Mouse (Mus musculus): ENCODE data around the gene Pikfyve.
A peak's percentile ranks its signal among the peaks of the same experiment; 100 is the strongest.
"Not testable (repeated sequence)": the region's sequence is repeated elsewhere in the genome, so short reads cannot be mapped to it uniquely, and the experiment has no call there.

Gene Pikfyve

DNA sequence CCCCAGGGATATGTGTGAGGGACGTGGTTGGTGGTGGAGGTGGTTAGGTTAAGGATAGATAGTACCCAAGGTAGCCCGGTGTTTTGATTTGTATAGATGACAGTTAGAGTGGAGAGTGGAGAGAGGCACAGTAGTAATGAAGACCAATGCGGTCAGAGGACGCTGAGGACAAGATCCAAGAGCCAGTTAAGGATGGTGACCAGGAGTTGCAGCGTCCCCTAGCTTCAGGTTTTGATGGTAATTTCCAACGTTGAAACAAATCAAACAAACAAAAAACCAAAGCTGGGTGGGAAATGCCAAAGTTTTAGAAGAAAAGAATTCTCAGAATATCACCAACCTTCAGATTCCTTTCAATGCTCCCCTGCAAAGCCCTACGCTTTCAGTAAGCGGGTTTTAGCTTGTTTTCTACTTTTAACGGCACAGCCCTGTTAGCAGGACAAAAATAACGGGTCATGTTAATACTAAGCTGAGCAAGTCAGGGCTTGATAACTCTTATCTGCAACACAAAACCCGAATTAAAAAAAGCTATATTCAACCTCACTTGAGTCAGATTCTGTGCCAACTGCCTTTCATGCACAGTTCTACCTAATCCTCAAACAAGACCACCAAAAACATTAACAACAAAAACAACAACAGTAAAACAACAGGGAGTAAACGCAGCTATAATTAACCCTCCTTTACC is 818 bp upstream of the Pikfyve start:
- DNase-seq = no peak

GRCm38 (mm10) chr1:65187074-65187430 is 569 bp downstream of the Pikfyve start:
- no peak for DNase-seq

DNA sequence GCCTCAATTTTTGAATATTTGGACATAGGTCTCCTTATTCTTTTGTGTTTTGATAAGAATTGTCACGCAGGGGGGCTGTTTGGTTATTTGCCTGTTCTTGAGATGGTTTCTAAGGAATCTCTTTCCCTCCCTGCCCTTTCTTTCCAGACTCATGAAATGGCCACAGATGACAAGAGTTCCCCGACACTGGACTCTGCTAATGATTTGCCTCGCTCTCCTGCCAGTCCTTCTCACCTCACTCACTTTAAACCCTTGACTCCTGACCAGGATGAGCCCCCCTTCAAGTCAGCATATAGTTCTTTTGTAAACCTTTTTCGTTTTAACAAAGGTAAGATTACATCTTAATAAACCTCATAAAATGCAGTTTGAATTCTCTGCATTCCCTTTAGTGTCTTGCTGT is 3.7 kb downstream of the Pikfyve start:
- no peak for DNase-seq

DNA sequence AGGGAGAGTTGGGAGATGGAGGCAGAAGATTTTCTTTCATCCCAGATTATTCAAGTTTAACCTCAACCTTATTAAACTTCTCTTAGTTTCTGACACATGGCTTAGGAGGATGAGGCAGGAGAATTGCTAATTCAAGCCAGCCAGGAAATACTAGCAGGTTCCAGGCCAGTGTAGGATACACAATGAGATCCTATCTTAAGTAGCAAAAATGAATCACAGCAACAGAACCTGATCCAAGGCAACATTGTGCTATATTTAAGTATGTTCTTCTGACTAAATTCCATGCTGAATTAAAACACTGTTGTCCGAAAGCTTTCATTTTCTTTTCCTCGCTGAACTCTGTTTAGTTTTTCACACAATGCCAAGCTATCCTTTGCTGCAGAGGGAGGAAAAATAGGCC is 6.7 kb downstream of the Pikfyve start:
- DNase-seq = no peak

DNA sequence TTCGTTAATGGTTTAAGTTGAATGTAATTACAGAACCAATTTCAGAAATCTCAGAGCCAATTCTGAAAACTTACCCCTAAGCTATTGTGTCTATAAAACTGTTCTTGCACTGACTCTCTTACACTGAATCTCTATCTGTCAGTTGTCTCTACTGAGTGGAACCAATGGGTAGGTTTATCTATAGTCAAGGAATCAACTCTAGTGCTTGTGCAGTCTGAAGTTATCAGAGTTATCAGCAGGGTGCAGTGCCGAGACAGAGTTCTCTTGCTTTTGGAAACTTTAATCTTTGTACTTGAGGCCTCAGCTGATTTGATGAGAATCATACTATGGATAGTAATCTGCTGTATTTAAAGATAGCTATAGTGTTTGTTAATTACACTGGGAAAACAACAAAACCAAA is 11.9 kb downstream of the Pikfyve start:
- no peak for DNase-seq

DNA sequence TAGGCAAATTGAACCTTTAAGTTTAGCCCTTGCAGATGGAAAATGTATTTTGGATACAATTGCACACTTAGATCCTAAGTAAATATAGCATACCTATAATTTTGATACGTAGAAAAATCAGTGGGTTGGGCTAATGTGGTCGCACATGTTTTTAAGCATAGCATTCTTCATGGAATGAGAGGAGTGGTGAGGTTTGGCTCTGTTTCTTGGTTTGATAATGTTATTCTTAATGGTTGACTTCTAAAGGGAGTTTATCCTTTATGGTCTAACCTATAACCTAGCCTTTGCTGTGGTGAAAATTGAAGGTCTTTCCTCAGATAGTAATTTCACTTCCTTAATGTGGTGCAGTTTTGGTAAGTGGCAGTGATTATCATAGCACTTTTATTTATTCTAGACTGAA is 12.4 kb downstream of the Pikfyve start:
- no peak for DNase-seq

DNA sequence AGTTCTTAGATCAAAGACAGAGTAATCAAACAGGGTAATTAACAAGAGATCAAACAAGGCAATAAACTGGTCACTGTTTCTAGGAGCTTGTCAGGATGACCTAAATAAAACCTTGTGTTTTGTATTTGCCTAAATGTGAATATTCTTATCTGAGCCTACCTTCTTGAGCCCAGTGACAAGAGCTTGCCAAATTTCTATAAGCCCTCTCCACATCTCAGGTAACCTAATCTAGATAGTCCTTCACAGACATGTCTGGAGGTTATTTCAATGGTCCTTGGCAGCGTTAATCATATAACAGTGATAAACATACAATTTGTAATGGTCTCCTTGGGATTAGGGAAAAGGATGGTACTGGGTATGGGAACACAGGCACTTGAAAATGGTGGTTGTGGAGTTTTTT is 17.8 kb downstream of the Pikfyve start:
- DNase-seq = no peak

- no peak for DNase-seq
These were observed 26.7 kb downstream of the Pikfyve start for GRCm38 (mm10) chr1:65213214-65213613.

DNA sequence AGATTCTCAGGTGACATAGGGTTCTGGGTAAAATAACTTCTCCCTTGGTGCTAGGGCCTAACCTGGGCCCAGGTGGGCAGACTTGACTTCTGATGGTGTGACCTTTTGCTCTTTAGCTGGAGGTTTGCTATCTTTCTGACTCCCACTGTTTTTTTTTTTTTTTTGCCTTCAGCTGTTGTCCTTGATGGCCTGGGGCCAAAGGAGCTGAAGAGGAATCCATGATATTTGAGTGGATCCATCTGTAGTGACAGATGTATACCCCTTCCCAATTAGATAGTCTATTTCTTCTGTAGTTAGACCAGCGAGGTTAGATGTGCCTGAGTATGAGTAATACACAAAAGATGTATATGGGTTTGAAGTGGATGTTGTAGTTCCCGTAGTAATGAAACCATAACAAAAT is 31.1 kb downstream of the Pikfyve start:
- DNase-seq = no peak

- no peak for DNase-seq
These were observed 31.5 kb downstream of the Pikfyve start for GRCm38 (mm10) chr1:65217972-65218371.

- no peak for DNase-seq
These were observed 37.2 kb downstream of the Pikfyve start for GRCm38 (mm10) chr1:65223654-65224053.

DNA sequence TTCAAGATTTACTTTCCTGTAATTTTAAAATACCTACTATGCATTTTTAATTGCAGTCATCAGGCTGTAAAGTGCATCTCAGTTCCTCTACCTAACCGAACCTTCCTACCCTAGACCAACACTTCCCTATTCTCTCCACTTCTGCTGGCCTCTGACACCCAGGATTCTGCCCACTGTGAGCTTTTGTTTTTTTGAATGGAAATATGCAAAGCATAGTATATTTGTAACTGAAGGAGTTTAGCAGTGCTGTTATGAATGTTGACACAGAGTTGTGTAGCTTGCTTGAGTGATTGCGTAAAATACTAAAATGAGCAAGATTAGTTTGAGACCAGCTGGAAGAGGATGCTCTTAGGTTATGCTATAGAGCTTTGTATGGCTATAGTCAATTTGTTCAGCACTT is 41.2 kb downstream of the Pikfyve start:
- DNase-seq = no peak

DNA sequence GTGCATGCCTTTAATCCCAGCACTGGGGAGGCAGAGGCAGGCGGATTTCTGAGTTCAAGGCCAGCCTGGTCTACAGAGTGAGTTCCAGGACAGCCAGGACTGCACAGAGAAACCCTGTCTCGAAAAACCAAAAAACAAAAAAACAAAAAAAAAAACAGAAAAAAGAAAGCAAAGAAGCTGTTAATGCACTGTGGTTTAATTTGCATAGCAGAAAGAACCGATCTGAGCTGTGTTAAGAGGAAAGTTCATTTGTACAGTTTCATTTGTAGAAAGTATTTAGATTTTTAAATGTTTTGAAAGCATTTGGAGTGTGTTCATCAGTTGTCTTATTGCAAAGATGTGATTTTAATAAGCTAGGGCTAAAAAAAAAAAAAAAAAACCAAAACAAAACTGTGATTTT is 43.3 kb downstream of the Pikfyve start:
- DNase-seq = not testable (repeated sequence)

DNA sequence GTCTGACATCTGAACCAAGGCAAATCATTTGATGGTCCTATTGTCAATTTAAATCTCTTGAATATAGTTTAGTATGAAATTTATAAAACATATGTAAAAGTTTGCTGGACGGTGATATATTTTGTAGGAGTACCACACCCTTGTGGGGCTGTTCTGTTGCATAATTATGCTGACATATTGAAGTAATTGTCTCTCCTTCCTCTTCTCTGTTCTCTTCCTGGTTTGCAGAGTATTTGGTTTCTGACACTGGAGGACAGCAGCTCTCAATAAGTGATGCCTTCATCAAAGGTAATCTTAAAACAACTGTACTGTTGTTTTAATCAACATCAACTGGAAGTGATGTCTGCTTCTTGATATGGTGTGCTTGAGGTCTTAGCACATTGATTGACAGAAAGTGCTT is 44.1 kb downstream of the Pikfyve start:
- no peak for DNase-seq

GRCm38 (mm10) chr1:65237712-65238111 is 51.2 kb downstream of the Pikfyve start:
- no peak for DNase-seq

GRCm38 (mm10) chr1:65245637-65246036 is 59.2 kb downstream of the Pikfyve start:
- DNase-seq = no peak

DNA sequence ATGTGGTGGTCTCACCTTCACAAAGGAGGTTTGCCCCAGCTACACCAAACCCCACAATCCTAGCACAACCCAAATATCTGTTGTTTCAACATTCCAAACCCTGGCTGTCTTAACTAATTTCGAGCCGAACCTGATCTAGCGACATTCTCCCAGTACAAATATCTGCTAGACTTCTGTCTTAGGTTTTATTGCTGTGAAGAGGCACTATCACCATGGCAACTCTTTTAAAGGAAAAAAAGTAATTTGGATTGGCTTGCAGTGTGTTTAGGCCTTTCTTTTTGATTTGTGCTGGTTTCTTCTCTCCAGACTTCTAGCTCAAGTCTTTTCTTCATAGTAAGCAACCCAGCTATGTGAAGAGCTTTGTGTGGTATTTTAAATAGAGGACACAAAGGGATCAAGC is 94.0 kb downstream of the Pikfyve start:
- DNase-seq = no peak

DNA sequence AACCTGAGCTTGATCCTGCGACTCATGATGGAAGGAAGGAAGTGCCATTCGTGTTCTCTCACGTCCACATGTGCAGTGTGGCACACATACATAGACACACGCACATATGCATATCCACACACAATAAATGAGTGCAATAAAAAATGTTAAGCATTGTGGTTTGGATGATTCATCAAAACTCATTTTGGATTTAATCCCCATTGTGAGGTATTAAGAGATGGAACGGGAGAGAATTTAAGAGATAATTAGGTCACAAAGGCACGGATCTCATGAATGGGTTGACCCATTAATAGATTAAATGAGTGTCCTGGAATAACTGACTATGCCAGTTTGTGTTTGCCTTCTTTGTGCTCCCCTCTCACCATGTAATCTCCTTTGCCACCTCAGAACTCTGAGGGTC is 95.3 kb downstream of the Pikfyve start, which contains the start of gene Pth2r:
Gene Pth2r (plus strand): TSS at position 301 of the 400 bp plus-strand sequence.
- no peak for DNase-seq

DNA sequence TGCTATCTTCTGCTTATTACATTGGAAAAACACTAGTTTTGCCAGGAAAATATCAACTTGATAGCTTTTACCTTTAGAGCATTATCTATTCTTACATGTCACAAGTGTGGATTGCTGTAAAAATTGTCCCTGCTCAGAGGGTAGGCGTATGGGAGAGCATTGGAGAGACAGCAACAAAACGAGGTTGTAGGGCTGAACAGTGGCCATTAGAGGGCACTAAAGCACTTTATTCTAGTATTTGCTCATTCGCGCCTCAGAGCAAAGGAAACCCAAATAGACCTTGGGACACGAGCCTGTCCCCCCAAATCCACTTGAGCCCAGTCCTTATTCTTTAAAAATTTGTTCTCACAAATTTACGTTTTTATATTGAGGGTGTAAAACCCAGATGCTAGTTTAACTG is 96.3 kb downstream of the Pikfyve start:
- DNase-seq = peak; percentile 30

DNA sequence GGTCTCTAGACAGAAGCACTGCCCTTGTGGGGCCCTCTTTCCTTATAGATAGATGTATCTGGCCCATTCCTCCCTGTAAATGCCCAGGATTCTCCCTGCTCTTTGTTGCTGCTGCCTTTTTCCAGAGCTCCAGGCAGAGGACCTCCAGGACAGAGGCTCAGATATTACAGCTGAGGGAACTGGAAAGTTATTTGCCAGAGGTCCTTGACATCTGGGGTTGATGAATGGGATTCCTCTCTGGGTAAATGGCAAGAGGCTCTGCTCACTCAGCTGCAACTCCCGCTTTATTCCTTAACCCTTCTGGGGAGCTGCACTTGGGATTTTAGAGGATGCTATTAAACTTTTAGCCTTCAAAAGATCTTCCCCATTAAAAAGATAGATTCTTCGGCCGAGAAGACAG is 122.0 kb downstream of the Pikfyve start:
- DNase-seq = no peak

DNA sequence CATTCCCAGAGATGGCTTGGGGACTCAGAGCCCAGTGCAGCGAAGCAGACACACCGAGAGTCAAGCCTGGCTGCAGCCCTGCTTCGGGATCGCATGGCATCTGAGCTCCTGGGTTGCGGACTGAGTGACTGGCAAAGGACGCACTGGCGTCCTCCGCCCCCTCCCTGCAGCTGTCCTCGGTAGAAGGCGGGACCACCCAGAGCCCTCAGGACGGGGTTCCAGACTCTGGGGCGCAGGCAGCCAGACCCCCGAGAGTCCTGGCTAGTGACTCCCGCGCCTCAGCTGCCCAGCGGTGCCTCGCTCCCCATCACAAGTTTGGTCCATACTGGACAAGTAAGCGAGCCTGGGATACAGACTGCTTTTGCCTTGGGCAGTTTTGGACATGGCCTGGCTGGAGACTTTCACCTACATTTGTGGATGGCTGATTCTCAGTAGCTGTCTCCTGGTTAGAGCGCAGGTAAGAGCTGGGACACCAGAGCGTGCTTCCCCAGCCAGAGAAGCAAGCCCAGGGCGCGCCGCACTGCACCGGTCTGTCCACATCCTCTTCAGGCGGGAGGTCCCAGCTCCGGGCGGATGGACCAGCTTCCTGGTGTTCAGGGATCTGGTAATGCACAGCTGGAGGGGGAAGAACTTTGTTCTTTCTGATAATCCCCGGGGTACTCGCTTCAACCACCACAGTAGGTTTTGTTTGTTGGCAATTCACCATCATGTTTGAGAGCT is 124.9 kb downstream of the Pikfyve start:
- no peak for DNase-seq

GRCm38 (mm10) chr1:65312118-65312517 is 125.6 kb downstream of the Pikfyve start:
- no peak for DNase-seq

DNA sequence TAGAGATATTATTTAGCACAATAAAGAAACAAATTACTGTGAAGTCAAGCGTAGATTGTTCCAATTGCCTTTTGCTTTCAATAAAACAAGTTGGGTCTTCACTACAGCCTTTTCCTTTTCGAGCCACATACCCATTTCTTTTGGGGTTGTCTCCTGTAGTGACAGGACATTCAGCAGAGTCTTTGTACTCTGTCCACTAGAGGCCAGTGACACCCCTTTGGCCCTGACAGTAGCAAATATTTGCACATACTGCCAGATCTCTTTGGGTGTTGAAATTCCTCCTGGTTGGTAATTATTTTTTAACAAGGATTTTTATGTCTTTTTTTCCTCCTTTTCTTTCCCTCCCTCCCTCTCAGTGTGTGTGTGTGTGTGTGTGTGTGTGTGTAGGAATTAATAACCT is 126.4 kb downstream of the Pikfyve start:
- no peak for DNase-seq

DNA sequence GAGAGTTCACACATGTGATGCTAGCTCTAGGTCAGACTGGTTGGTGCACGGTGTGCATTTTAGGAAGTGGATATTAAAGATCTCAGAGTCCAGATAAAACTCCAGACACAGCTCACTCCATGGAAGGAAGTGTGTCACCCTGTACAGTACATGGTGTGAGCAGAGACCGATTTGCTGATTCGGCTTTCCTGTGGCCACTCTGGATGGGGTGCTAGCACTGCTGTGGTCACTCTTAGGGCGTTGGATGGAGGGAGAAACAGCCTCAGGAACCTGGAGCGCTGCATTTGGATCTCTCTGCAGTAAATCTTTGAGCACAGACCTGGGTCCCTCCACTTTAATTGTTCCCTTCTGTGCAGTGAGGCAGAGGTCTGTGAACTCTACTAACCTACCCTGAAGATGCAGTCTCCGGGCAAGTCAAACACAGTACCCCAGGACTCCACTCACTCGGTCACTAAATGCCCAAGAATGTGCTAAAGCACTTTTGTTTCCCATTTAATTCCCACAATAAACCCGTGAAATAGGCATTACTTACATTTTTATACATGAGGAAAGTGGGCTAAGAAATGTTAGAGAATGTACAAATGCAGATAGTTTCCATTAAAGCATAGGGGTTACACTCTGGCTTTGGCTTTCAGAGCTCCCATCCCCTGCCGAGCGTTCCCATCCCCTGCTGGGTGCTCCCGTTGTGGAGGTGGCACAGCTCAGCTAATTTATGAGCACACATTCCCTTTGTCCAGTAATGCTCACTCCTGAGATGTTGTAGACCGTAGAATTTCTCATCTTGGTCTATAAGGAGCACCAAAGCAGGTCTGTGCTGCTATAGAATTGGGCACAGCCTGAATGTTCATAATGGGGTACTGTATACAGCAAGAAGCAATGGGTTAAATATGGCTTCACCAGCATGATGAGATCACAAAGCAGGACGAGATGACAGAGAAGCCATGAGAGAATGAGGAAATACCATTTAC is 127.9 kb downstream of the Pikfyve start:
- no peak for DNase-seq
